Mouse (Mus musculus) E14TG2a.4 (cell line): ENCODE data around the gene Selenbp1.
"Not testable (repeated sequence)": the region's sequence is repeated elsewhere in the genome, so short reads cannot be mapped to it uniquely, and the experiment has no call there.

Experiments used
- H3K27me3 ChIP-seq: 2 replicates; pipeline ENCODE4 v1.6.1; 2014; ENCODE audit warnings: low read length, control low read depth; ENCODE audit not compliant: insufficient read depth
- H3K36me3 ChIP-seq: 2 replicates; pipeline ENCODE4 v1.6.1; 2014; ENCODE audit warnings: low read length, control low read depth; ENCODE audit not compliant: insufficient read depth
- H3K4me1 ChIP-seq: replicated peaks from 2 replicates; pipeline ENCODE4 v1.6.1; 2014; ENCODE audit warnings: low read depth, low read length, control low read depth
- H3K4me3 ChIP-seq: replicated peaks from 2 replicates; pipeline ENCODE4 v1.5.1; 2014; ENCODE audit warnings: mild to moderate bottlenecking, low read length
- H3K9me3 ChIP-seq: 2 replicates; pipeline ENCODE4 v1.6.1; 2014; ENCODE audit warnings: low read length, control low read depth
- CTCF ChIP-seq: conservative IDR thresholded peaks from 2 replicates; pipeline ENCODE4 v1.5.1; 2014; ENCODE audit warnings: low read length
- NANOG ChIP-seq: IDR thresholded peaks from 2 replicates; pipeline ENCODE4 v1.6.1; 2014; ENCODE audit warnings: borderline replicate concordance, low read length, mixed read lengths
- POU5F1 ChIP-seq: IDR thresholded peaks from 2 replicates; pipeline ENCODE4 v1.6.1; 2014; ENCODE audit warnings: low read length, borderline replicate concordance

Selenbp1 gene

GRCm38 (mm10) chr3:94932809-94933564, at the start of gene Selenbp1:
Gene Selenbp1 (plus strand): TSS chr3:94933056.
- H3K4me3 ChIP-seq = peak within 1 kb of the TSS; percentile 61
- TF ChIP-seq POU5F1 (no peak), NANOG (no peak), CTCF (no peak)
- H3K27me3 ChIP-seq = peaks cover 2% of the 10 kb centered on the region; the same call in 1 of the 2 replicates
- H3K9me3 ChIP-seq = no peaks in the 10 kb centered on the region
- H3K4me1 ChIP-seq = peaks cover 13% of the 10 kb centered on the region
- no peaks in the 10 kb centered on the region for H3K36me3 ChIP-seq

- H3K4me1 ChIP-seq = peaks cover 44% of the 10 kb centered on the region
- no peaks in the 10 kb centered on the region for H3K27me3 ChIP-seq
- H3K9me3 ChIP-seq = no peaks in the 10 kb centered on the region
- peak within 1 kb of the TSS; percentile 99 for H3K4me3 ChIP-seq
- peaks cover 45% of the 10 kb centered on the region for H3K36me3 ChIP-seq
- TF ChIP-seq CTCF (no peak), POU5F1 (no peak), NANOG (no peak)
Observed at GRCm38 (mm10) chr3:94886316-94887224, 46.3 kb upstream of the Selenbp1 start, which contains the start of gene Psmb4. Gene Psmb4 (minus strand): TSS chr3:94886961.

- TF ChIP-seq POU5F1 (no peak), CTCF (peak; percentile 49), NANOG (no peak)
- Histone ChIP-seq H3K27me3 (peaks cover 2% of the 10 kb centered on the region; the same call in 1 of the 2 replicates), H3K9me3 (no peaks in the 10 kb centered on the region), H3K4me3 (no peak overlapping the region), H3K36me3 (peaks cover 24% of the 10 kb centered on the region), H3K4me1 (peaks cover 37% of the 10 kb centered on the region)
Observed at GRCm38 (mm10) chr3:94888595-94888994, 44.3 kb upstream of the Selenbp1 start.

- no peaks in the 10 kb centered on the region for H3K36me3 ChIP-seq
- H3K27me3 ChIP-seq = peaks cover 13% of the 10 kb centered on the region
- H3K9me3 ChIP-seq = no peaks in the 10 kb centered on the region
- H3K4me1 ChIP-seq = no peaks in the 10 kb centered on the region
- TF ChIP-seq NANOG (no peak), CTCF (no peak), POU5F1 (no peak)
- no peak overlapping the region for H3K4me3 ChIP-seq
Observed at GRCm38 (mm10) chr3:94894076-94894475, 38.8 kb upstream of the Selenbp1 start.

- H3K27me3 ChIP-seq = 0 out of 2 replicates have a peak, but pooled peaks cover 2% of the 10 kb centered on the region
- H3K9me3 ChIP-seq = no peaks in the 10 kb centered on the region
- H3K36me3 ChIP-seq = no peaks in the 10 kb centered on the region
- H3K4me3 ChIP-seq = no peak overlapping the region
- no peak for TF ChIP-seq POU5F1
- TF ChIP-seq CTCF = peak; percentile 52
- TF ChIP-seq NANOG = no peak
- no peaks in the 10 kb centered on the region for H3K4me1 ChIP-seq
Observed at GRCm38 (mm10) chr3:94902747-94903146, 30.1 kb upstream of the Selenbp1 start.

- not testable (repeated sequence) for H3K36me3 ChIP-seq, H3K9me3 ChIP-seq, H3K4me1 ChIP-seq, H3K27me3 ChIP-seq, H3K4me3 ChIP-seq
Observed at GRCm38 (mm10) chr3:94904759-94905158, 28.1 kb upstream of the Selenbp1 start.

- Histone ChIP-seq H3K27me3 (0 out of 2 replicates have a peak, but pooled peaks cover 2% of the 10 kb centered on the region), H3K4me3 (no peak overlapping the region), H3K4me1 (no peaks in the 10 kb centered on the region), H3K9me3 (no peaks in the 10 kb centered on the region), H3K36me3 (no peaks in the 10 kb centered on the region)
- TF ChIP-seq NANOG = no peak
Observed at GRCm38 (mm10) chr3:94906482-94906881, 26.4 kb upstream of the Selenbp1 start.

- Histone ChIP-seq H3K27me3 (no peaks in the 10 kb centered on the region; the same call in 1 of the 2 replicates), H3K9me3 (no peaks in the 10 kb centered on the region; the same call in 1 of the 2 replicates), H3K36me3 (no peaks in the 10 kb centered on the region), H3K4me3 (no peak overlapping the region), H3K4me1 (no peaks in the 10 kb centered on the region)
- TF ChIP-seq POU5F1 (no peak), NANOG (no peak), CTCF (no peak)
Observed at GRCm38 (mm10) chr3:94911050-94911693, 21.7 kb upstream of the Selenbp1 start.
